Comparison of ENCODE assay signal across 8 mouse cellular contexts in genomic region chr11:102315690-102316571, GRCm38 (mm10). TPM values are rescaled to one million over a fixed set of nuclear protein-coding genes. Genes with fewer than 3 reads are reported as not detected.
A peak's percentile ranks its signal among the peaks of the same experiment; 100 is the strongest.
DNase-seq lines count a peak whose midpoint lies in the region; ATAC-seq and TF ChIP-seq lines count a peak whose summit lies in the region.

No protein-coding gene starts in this region.

- TF ChIP-seq POLR2A in testis, adult 2 months (IDR thresholded peaks at IDR 0.05; ENCODE audit: control insufficient read depth, low read depth, low read length) = no peak

- peak overlapping the region; percentile 74 for H3K4me3 ChIP-seq in testis, adult 2 months (ENCODE audit: control insufficient read depth, low read depth, low read length)
- peak overlapping the region; percentile 95 for H3K4me3 ChIP-seq in forebrain, postnatal 0 days (ENCODE audit: low read depth, low read length)
- H3K4me3 ChIP-seq in liver, postnatal 0 days (ENCODE audit: low read depth, low read length) = peak overlapping the region; percentile 88

- H3K4me2 ChIP-seq in forebrain, postnatal 0 days (ENCODE audit: low read depth) = peak overlapping the region; percentile 86
- H3K4me2 ChIP-seq in liver, postnatal 0 days (ENCODE audit: low read depth, low read length) = peak overlapping the region; percentile 95

- no peaks in the 10 kb centered on the region for H3K9me3 ChIP-seq in forebrain, postnatal 0 days (ENCODE audit: low read length)
- H3K9me3 ChIP-seq in liver, postnatal 0 days (ENCODE audit: low read length) = no peaks in the 10 kb centered on the region

- no peak for ATAC-seq in forebrain, postnatal 0 days
- ATAC-seq in liver, postnatal 0 days = no peak

- peaks cover 2% of the 10 kb centered on the region; the same call in 1 of the 2 replicates for H3K27me3 ChIP-seq in testis, adult 2 months (ENCODE audit: control insufficient read depth, insufficient read depth, low read length)
- H3K27me3 ChIP-seq in forebrain, postnatal 0 days (ENCODE audit: insufficient read depth, low read length) = no peaks in the 10 kb centered on the region
- no peaks in the 10 kb centered on the region for H3K27me3 ChIP-seq in liver, postnatal 0 days (ENCODE audit: insufficient read depth, low read length)

- H3K36me3 ChIP-seq in testis, adult 2 months (ENCODE audit: control insufficient read depth, insufficient read depth, low read length) = no peaks in the 10 kb centered on the region
- peaks cover 37% of the 10 kb centered on the region for H3K36me3 ChIP-seq in forebrain, postnatal 0 days (ENCODE audit: insufficient read depth)
- peaks cover 41% of the 10 kb centered on the region for H3K36me3 ChIP-seq in liver, postnatal 0 days (replicated peaks; ENCODE audit: insufficient read depth, low read length)

- 6% methylated on average over 14 of the region's 14 CpGs for WGBS in forebrain, postnatal 0 days
- 11% methylated on average over 14 of the region's 14 CpGs for WGBS in liver, postnatal 0 days (ENCODE audit: insufficient replicate concordance)

- intact Hi-C loops in gastrocnemius, postnatal 14 days (cut with DNase I; ENCODE audit: low total_unique reads) = no loop called here
- intact Hi-C loops in gastrocnemius, postnatal 36 days (cut with DNase I) = no loop called here

- TF ChIP-seq EP300 in liver, postnatal 0 days (IDR thresholded peaks at IDR 0.05; ENCODE audit: low read depth) = no peak

- peaks cover 18% of the 10 kb centered on the region for H3K4me1 ChIP-seq in testis, adult 2 months (ENCODE audit: control insufficient read depth, insufficient read depth, low read length)
- H3K4me1 ChIP-seq in forebrain, postnatal 0 days (ENCODE audit: insufficient read depth) = peaks cover 9% of the 10 kb centered on the region; the same call in 1 of the 2 replicates
- H3K4me1 ChIP-seq in liver, postnatal 0 days (ENCODE audit: insufficient read depth) = peaks cover 31% of the 10 kb centered on the region

- DNase-seq in gastrocnemius, postnatal 14 days = peak; percentile 39
- DNase-seq in gastrocnemius, postnatal 36 days = no peak
- DNase-seq in testis, postnatal 14 days (ENCODE audit: low spot score) = no peak
- no peak for DNase-seq in forebrain, postnatal 0 days
- DNase-seq in liver, postnatal 0 days = no peak
- no peak for DNase-seq in ovary, adult 18-20 months (ENCODE audit: low spot score)
- DNase-seq in layer of hippocampus, adult 9-10 months (ENCODE audit: low spot score) = no peak

- peak overlapping the region; percentile 55 for H3K27ac ChIP-seq in testis, adult 2 months (ENCODE audit: control insufficient read depth, insufficient read depth, low read depth, low read length)
- H3K27ac ChIP-seq in forebrain, postnatal 0 days (ENCODE audit: low read depth, low read length) = peak overlapping the region; percentile 99
- peak overlapping the region; percentile 83 for H3K27ac ChIP-seq in liver, postnatal 0 days (ENCODE audit: low read depth)

- no peak for TF ChIP-seq CTCF in testis, adult 2 months (IDR thresholded peaks at IDR 0.05; ENCODE audit: control insufficient read depth, insufficient read depth, insufficient replicate concordance, low read depth, low read length)
- no peak for TF ChIP-seq CTCF in forebrain, postnatal 0 days (IDR thresholded peaks at IDR 0.05; ENCODE audit: low read depth)
- TF ChIP-seq CTCF in liver, postnatal 0 days (IDR thresholded peaks at IDR 0.05; ENCODE audit: low read depth) = no peak

- peak overlapping the region; percentile 99 for H3K9ac ChIP-seq in forebrain, postnatal 0 days
- peak overlapping the region; percentile 100 for H3K9ac ChIP-seq in liver, postnatal 0 days (replicated peaks)

RNA-seq across cellular contexts. Expression of gene Ubtf, which starts 3.6 kb away (rescaled TPM):
- 10 to 100 TPM; 38.2 to 45.5 TPM for total RNA-seq in gastrocnemius, postnatal 14 days (2021)
- 10 to 100 TPM; 29.1 to 37.7 TPM for total RNA-seq in gastrocnemius, postnatal 36 days (2021)
- polyA plus RNA-seq in testis, adult 2 months (2012; rRNA removed) = 8.6 and 8.9 TPM in 2 replicates
- 94.3 and 109 TPM in 2 replicates for total RNA-seq in forebrain, postnatal 0 days (2014; rRNA removed)
- polyA plus RNA-seq in forebrain, postnatal 0 days (2015; fragmentation: Nextera tagmentation; extraction: Ambion mirVana) = 73.2 and 78.7 TPM in 2 replicates
- polyA plus RNA-seq in liver, postnatal 0 days (2015; fragmentation: Nextera tagmentation; extraction: Ambion mirVana) = 32.4 and 32.5 TPM in 2 replicates

RNA-seq across cellular contexts. Expression of gene Atxn7l3, which starts 19.5 kb away (rescaled TPM):
- total RNA-seq in gastrocnemius, postnatal 14 days (2021) = 10 to 100 TPM; 15.9 to 17.5 TPM
- total RNA-seq in gastrocnemius, postnatal 36 days (2021) = 10 to 100 TPM; 11.4 to 11.9 TPM
- polyA plus RNA-seq in testis, adult 2 months (2012; rRNA removed) = 16.8 and 17.8 TPM in 2 replicates
- total RNA-seq in forebrain, postnatal 0 days (2014; rRNA removed) = 162 and 167 TPM in 2 replicates
- 24.3 and 26.2 TPM in 2 replicates for polyA plus RNA-seq in forebrain, postnatal 0 days (2015; fragmentation: Nextera tagmentation; extraction: Ambion mirVana)
- polyA plus RNA-seq in liver, postnatal 0 days (2015; fragmentation: Nextera tagmentation; extraction: Ambion mirVana) = 4.5 and 4.6 TPM in 2 replicates

RNA-seq across cellular contexts. Expression of gene Tmub2, which starts 31.2 kb away (rescaled TPM):
- total RNA-seq in gastrocnemius, postnatal 14 days (2021) = 10 to 100 TPM; 14.8 to 14.9 TPM
- 10 to 100 TPM; 12.7 to 13.5 TPM for total RNA-seq in gastrocnemius, postnatal 36 days (2021)
- polyA plus RNA-seq in testis, adult 2 months (2012; rRNA removed) = 32.6 and 35.2 TPM in 2 replicates
- 72.5 and 77.4 TPM in 2 replicates for total RNA-seq in forebrain, postnatal 0 days (2014; rRNA removed)
- polyA plus RNA-seq in forebrain, postnatal 0 days (2015; fragmentation: Nextera tagmentation; extraction: Ambion mirVana) = 63.0 and 67.0 TPM in 2 replicates
- polyA plus RNA-seq in liver, postnatal 0 days (2015; fragmentation: Nextera tagmentation; extraction: Ambion mirVana) = 19.4 and 20.8 TPM in 2 replicates

RNA-seq across cellular contexts. Expression of gene Asb16, which starts 47.4 kb away (rescaled TPM):
- 10 to 100 TPM; 58.9 to 61.2 TPM for total RNA-seq in gastrocnemius, postnatal 14 days (2021)
- 10 to 100 TPM; 76.7 to 88.7 TPM for total RNA-seq in gastrocnemius, postnatal 36 days (2021)
- polyA plus RNA-seq in testis, adult 2 months (2012; rRNA removed) = 0.10 and 0.11 TPM in 2 replicates
- total RNA-seq in forebrain, postnatal 0 days (2014; rRNA removed) = 0.54 and 1.4 TPM in 2 replicates
- polyA plus RNA-seq in forebrain, postnatal 0 days (2015; fragmentation: Nextera tagmentation; extraction: Ambion mirVana) = 0.11 TPM in 1 of 2 replicates, not detected in the other
- not detected in 2 replicates for polyA plus RNA-seq in liver, postnatal 0 days (2015; fragmentation: Nextera tagmentation; extraction: Ambion mirVana)

RNA-seq across cellular contexts. Expression of gene Slc4a1, which starts 50.1 kb away (rescaled TPM):
- 1 to 10 TPM in 1 of 2 experiments, under 1 TPM in 1; 0.59 to 1.5 TPM for total RNA-seq in gastrocnemius, postnatal 14 days (2021)
- total RNA-seq in gastrocnemius, postnatal 36 days (2021) = under 1 TPM in 1 of 2 experiments, not detected in 1; 0.31 TPM
- not detected in 2 replicates for polyA plus RNA-seq in testis, adult 2 months (2012; rRNA removed)
- 0.24 and 1.2 TPM in 2 replicates for total RNA-seq in forebrain, postnatal 0 days (2014; rRNA removed)
- 0.50 and 0.68 TPM in 2 replicates for polyA plus RNA-seq in forebrain, postnatal 0 days (2015; fragmentation: Nextera tagmentation; extraction: Ambion mirVana)
- polyA plus RNA-seq in liver, postnatal 0 days (2015; fragmentation: Nextera tagmentation; extraction: Ambion mirVana) = 311 and 329 TPM in 2 replicates
